Mouse (Mus musculus) spleen, adult 2 months (tissue): ENCODE results near the gene Lat. TPM values are rescaled to one million over a fixed set of nuclear protein-coding genes. Genes with fewer than 3 reads are reported as not detected.

Experiments used
- DNase-seq, 2 experiments: peaks; one replicate each; pipeline versions ENCODE4 v3.0.0 to v3.0.0-alpha.2; 2012 to 2021; ENCODE audit warnings: low spot score in 2 of 2, low read depth in 1 of 2
- H3K27ac ChIP-seq: fragments of 200-500 bp; 2 replicates; pipeline ENCODE4 v1.5.1; 2012; ENCODE audit warnings: low read length, inconsistent platforms; ENCODE audit not compliant: insufficient read depth
- H3K27me3 ChIP-seq: fragments of 200-500 bp; 2 replicates; pipeline ENCODE4 v1.6.1; 2012; ENCODE audit warnings: mild to moderate bottlenecking, moderate library complexity, low read length, inconsistent platforms; ENCODE audit not compliant: control insufficient read depth, insufficient read depth
- H3K36me3 ChIP-seq: fragments of 200-500 bp; 2 replicates; pipeline ENCODE4 v1.6.1; 2012; ENCODE audit warnings: mild to moderate bottlenecking, low read length, inconsistent platforms; ENCODE audit not compliant: control insufficient read depth, insufficient read depth
- H3K4me1 ChIP-seq: fragments of 200-500 bp; 2 replicates; pipeline ENCODE4 v1.6.1; 2011; ENCODE audit warnings: inconsistent platforms; ENCODE audit not compliant: control insufficient read depth, insufficient read depth, insufficient read length
- H3K4me3 ChIP-seq: fragments of 200-500 bp; 2 replicates; pipeline ENCODE4 v1.5.1; 2011; ENCODE audit warnings: mild to moderate bottlenecking, inconsistent platforms; ENCODE audit not compliant: insufficient read depth, insufficient read length; ENCODE audit errors: extremely low read depth
- CTCF ChIP-seq: fragments of 200-500 bp; IDR thresholded peaks from 2 replicates; pipeline ENCODE4 v1.5.1; 2011; ENCODE audit warnings: mild to moderate bottlenecking, inconsistent platforms; ENCODE audit not compliant: insufficient read depth, insufficient read length, insufficient replicate concordance; ENCODE audit errors: extremely low read depth
- POLR2A ChIP-seq: fragments of 200-500 bp; IDR thresholded peaks from 2 replicates; pipeline ENCODE4 v1.6.1; 2011; ENCODE audit warnings: low read depth, low read length, inconsistent platforms
- WGBS: fragments of 180-500 bp; shearing (Covaris S2); methylation state at CpG from one replicate; pipeline ENCODE4 v1.1.7; 2018; 5-methylcytosine and 5-hydroxymethylcytosine counted together
- polyA plus RNA-seq: library from polyadenylated mRNA; depleted of rRNA; stranded (reverse); fragments of >200 nt; gene quantifications from 2 replicates; pipeline ENCODE4 v1.2.3, GENCODE M21; 2012

The Lat gene
- polyA plus RNA-seq, 1 experiment = 164 TPM

DNA sequence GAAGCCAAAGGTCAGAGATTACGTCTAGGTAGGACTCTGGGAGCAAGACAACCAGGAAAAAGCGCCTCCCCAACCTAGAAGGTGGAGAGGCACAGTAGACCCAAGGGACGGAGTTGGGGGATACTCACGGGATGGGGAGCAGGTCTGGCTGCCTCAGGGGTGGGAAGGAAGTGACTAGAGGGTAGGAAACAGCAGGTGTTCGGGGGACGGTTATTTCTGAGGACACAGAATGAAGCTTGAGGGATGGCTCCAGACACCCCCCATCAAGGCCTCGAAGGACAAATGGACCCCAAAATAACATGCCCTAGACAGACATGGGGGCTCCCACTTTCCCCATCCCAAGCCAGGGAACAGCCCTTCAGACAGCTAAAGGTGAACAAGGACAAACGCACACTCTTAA lies 1.0 kb downstream of the Lat start:
- WGBS = 31% methylated on average over 8 of the region's 8 CpGs
- Histone ChIP-seq H3K4me1 (peaks cover 19% of the 10 kb centered on the region; the same call in 1 of the 2 replicates), H3K27ac (peak overlapping the region; percentile 72), H3K4me3 (peak overlapping the region; percentile 56), H3K27me3 (no peaks in the 10 kb centered on the region), H3K36me3 (peaks cover 33% of the 10 kb centered on the region)
- no peak for DNase-seq
- no peak for TF ChIP-seq CTCF
- no peak for TF ChIP-seq POLR2A

- H3K27ac ChIP-seq = peak overlapping the region; percentile 17; the same call in 1 of the 2 replicates
- H3K36me3 ChIP-seq = peaks cover 28% of the 10 kb centered on the region
- WGBS = 66% methylated on average over 10 of the region's 10 CpGs
- no peak for DNase-seq
- peaks cover 19% of the 10 kb centered on the region; the same call in 1 of the 2 replicates for H3K4me1 ChIP-seq
- peak overlapping the region; percentile 56; the same call in 1 of the 2 replicates for H3K4me3 ChIP-seq
- H3K27me3 ChIP-seq = no peaks in the 10 kb centered on the region
- no peak for TF ChIP-seq POLR2A
- no peak for TF ChIP-seq CTCF
Measured at GRCm38 (mm10) chr7:126367636-126368035, 1.7 kb downstream of the Lat start.

GRCm38 (mm10) chr7:126363038-126363437 lies 6.3 kb downstream of the Lat start:
- DNase-seq = no peak
- 81% methylated on average over 6 of the region's 6 CpGs for WGBS
- H3K4me1 ChIP-seq = no peaks in the 10 kb centered on the region

GRCm38 (mm10) chr7:126359049-126359448 lies 10.3 kb downstream of the Lat start:
- no peaks in the 10 kb centered on the region; the same call in 1 of the 2 replicates for H3K4me1 ChIP-seq
- no peak overlapping the region for H3K4me3 ChIP-seq
- H3K27me3 ChIP-seq = no peaks in the 10 kb centered on the region
- H3K27ac ChIP-seq = no peak overlapping the region
- 91% methylated on average over 13 of the region's 13 CpGs for WGBS
- H3K36me3 ChIP-seq = no peaks in the 10 kb centered on the region; the same call in 1 of the 2 replicates
- no peak for TF ChIP-seq CTCF
- TF ChIP-seq POLR2A = no peak
- no peak for DNase-seq

More at GRCm38 (mm10) chr7:126363038-126363437, 6.3 kb downstream of the Lat start:
- H3K27ac ChIP-seq = no peak overlapping the region
- no peak overlapping the region for H3K4me3 ChIP-seq
- TF ChIP-seq POLR2A (no peak), CTCF (no peak)
- peaks cover 2% of the 10 kb centered on the region; the same call in 1 of the 2 replicates for H3K36me3 ChIP-seq
- no peaks in the 10 kb centered on the region for H3K27me3 ChIP-seq

DNA sequence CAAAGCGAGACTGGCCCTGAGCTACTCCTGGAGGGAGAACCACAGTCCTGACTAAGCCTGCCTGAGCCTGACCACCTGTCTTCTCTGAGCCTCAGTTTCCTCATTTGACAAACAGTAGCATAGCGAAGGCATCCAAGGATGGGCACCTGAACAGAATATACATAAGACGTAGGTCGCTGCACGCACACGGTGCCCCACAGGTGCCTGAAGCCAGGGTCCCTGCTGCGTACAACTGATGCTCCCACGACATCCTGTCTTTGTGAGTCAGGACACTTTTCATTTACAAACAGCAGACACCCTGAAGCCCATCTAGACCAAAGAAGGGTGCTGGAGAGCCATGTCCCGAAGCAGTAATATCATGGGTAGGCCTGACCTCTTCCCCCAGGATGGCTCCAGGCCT lies 11.0 kb downstream of the Lat start:
- Histone ChIP-seq H3K4me3 (no peak overlapping the region), H3K27ac (no peak overlapping the region), H3K36me3 (no peaks in the 10 kb centered on the region), H3K4me1 (no peaks in the 10 kb centered on the region; the same call in 1 of the 2 replicates), H3K27me3 (no peaks in the 10 kb centered on the region)
- no peak for TF ChIP-seq CTCF
- no peak for TF ChIP-seq POLR2A
- no peak for DNase-seq
- WGBS = 81% methylated on average over 9 of the region's 9 CpGs

GRCm38 (mm10) chr7:126357838-126358237 lies 11.5 kb downstream of the Lat start:
- WGBS = 65% methylated on average over 6 of the region's 6 CpGs
- 0 out of 2 replicates have a peak overlapping the region, but pooled peaks have one; percentile 8 for H3K27ac ChIP-seq
- H3K4me1 ChIP-seq = peaks cover 2% of the 10 kb centered on the region; the same call in 1 of the 2 replicates
- no peak overlapping the region for H3K4me3 ChIP-seq
- DNase-seq = no peak
- no peaks in the 10 kb centered on the region for H3K36me3 ChIP-seq
- TF ChIP-seq CTCF = no peak
- no peak for TF ChIP-seq POLR2A
- no peaks in the 10 kb centered on the region for H3K27me3 ChIP-seq

GRCm38 (mm10) chr7:126356793-126357591 lies 12.4 kb downstream of the Lat start:
- Histone ChIP-seq H3K27ac (no peak overlapping the region), H3K4me3 (no peak overlapping the region), H3K27me3 (no peaks in the 10 kb centered on the region), H3K4me1 (peaks cover 2% of the 10 kb centered on the region; the same call in 1 of the 2 replicates), H3K36me3 (no peaks in the 10 kb centered on the region)
- TF ChIP-seq CTCF (no peak), POLR2A (no peak)
- no peak for DNase-seq
- 22% methylated on average over 7 of the region's 7 CpGs for WGBS
